Mouse (Mus musculus): Measurements from ENCODE around the gene Phyhd1.

DNA sequence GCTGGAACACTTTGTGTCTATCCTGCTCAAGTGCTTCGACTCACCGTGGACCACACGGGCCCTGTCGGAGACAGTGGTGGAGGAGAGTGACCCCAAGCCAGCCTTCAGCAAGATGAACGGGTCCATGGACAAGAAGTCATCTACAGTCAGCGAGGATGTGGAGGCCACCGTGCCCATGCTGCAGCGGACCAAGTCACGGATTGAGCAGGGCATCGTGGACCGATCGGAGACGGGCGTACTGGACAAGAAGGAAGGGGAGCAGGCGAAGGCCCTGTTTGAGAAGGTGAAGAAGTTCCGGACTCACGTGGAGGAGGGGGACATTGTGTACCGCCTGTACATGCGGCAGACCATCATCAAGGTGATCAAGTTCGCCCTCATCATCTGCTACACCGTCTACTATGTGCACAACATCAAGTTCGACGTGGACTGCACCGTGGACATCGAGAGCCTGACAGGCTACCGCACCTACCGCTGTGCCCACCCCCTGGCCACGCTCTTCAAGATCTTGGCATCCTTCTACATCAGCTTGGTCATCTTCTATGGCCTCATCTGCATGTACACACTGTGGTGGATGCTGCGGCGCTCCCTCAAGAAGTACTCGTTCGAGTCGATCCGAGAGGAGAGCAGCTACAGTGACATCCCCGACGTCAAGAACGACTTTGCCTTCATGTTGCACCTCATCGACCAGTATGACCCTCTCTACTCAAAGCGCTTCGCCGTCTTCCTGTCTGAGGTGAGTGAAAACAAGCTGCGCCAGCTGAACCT lies 10.2 kb upstream of the Phyhd1 start:
- TF ChIP-seq POLR2A (IDR thresholded peaks at IDR 0.05; ENCODE audit: borderline replicate concordance, extremely low read depth, insufficient read depth, insufficient read length, poor library complexity, severe bottlenecking) (no peak), CTCF (IDR thresholded peaks at IDR 0.05; ENCODE audit: borderline replicate concordance, extremely low read depth, insufficient read depth, insufficient read length) (no peak)

All from brain, embryonic 14.5 days (tissue).